Mouse (Mus musculus): Measurements from ENCODE around the gene 2210016F16Rik. TPM values are rescaled to one million over a fixed set of nuclear protein-coding genes. Genes with fewer than 3 reads are reported as not detected.
"Not testable (repeated sequence)": the region's sequence is repeated elsewhere in the genome, so short reads cannot be mapped to it uniquely, and the experiment has no call there.

The 2210016F16Rik gene
- polyA plus RNA-seq, 2 experiments, result 15.7 to 30.1 TPM

DNA sequence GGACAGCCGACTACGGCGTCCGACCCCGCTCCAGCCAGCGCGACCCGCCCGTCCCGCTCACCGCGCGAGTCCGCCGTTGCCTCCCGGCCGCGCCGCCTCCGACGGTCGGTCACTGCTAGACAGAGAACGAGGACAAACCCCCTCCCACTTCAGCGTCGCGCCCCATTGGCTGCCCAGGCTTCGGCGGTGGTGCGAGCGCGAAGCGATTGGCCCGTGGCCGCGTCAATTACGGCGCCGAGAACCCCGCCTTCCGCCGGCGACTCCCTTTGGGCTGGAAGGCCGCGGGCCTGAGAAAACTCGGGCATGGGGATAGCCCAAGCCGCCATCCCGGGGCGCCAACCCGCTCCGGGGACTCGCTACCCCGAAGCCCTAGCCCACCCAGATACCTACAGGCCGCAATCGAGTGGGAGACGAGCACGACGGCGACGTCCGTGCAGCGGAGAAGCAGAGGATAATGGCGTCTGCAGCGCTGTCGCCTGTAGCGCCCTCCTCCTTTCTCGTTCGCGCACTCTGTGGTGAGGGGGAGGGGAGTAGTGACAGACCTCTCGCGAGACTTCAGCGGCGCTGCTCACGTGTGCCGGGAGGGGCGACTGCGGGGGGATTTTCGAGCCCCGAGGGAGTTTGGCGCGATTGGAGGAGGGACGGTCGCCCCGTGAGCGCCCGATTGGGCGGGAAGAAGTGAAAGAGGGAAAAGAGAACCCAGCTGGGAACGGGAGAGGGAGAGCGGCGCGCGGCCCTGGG lies 17.1 kb upstream of the 2210016F16Rik start, which contains the start of gene Rmi1:
TSS of gene Rmi1 (plus strand) at position 246 of the 741 bp plus-strand sequence.
- H3K27ac ChIP-seq (replicated peaks; ENCODE audit: low read depth, low read length), result peak within 1 kb of the TSS; percentile 99
- peak within 1 kb of the TSS; percentile 82 for H3K4me2 ChIP-seq (replicated peaks; ENCODE audit: low read depth, low read length, severe bottlenecking)
- ATAC-seq (ENCODE audit: low FRiP score, low read depth) (peak; percentile 94), DNase-seq (ENCODE audit: low spot score) (peak; percentile 96)
- WGBS, result under 1% methylated on average over 61 of the region's 91 CpGs
- H3K4me3 ChIP-seq (replicated peaks; ENCODE audit: low read length), result peak within 1 kb of the TSS; percentile 100
- peak; percentile 94; the same call in 1 of the 2 replicates for TF ChIP-seq POLR2A (IDR thresholded peaks at IDR 0.05; ENCODE audit: borderline replicate concordance, extremely low read depth, insufficient read depth, insufficient read length)
- peak within 1 kb of the TSS; percentile 100 for H3K9ac ChIP-seq (ENCODE audit: low read depth, low read length, severe bottlenecking)
- H3K9me3 ChIP-seq (ENCODE audit: control insufficient read depth, low read length), result no peaks in the 10 kb centered on the region
- H3K4me1 ChIP-seq (ENCODE audit: control insufficient read depth, insufficient read depth, low read length), result no peaks in the 10 kb centered on the region
- H3K36me3 ChIP-seq (ENCODE audit: control insufficient read depth, insufficient read depth, low read length), result peaks cover 28% of the 10 kb centered on the region
- no peaks in the 10 kb centered on the region for H3K27me3 ChIP-seq (ENCODE audit: control insufficient read depth, insufficient read depth, low read length)

GRCm38 (mm10) chr13:58401135-58402002 lies 16.3 kb upstream of the 2210016F16Rik start:
- TF ChIP-seq POLR2A (IDR thresholded peaks at IDR 0.05; ENCODE audit: borderline replicate concordance, extremely low read depth, insufficient read depth, insufficient read length), result no peak
- no peaks in the 10 kb centered on the region for H3K4me1 ChIP-seq (ENCODE audit: control insufficient read depth, insufficient read depth, low read length)
- DNase-seq (ENCODE audit: low spot score), result peak; percentile 71
- H3K9ac ChIP-seq (ENCODE audit: low read depth, low read length, severe bottlenecking), result peak overlapping the region; percentile 100
- no peaks in the 10 kb centered on the region for H3K27me3 ChIP-seq (ENCODE audit: control insufficient read depth, insufficient read depth, low read length)
- peak overlapping the region; percentile 82 for H3K4me2 ChIP-seq (replicated peaks; ENCODE audit: low read depth, low read length, severe bottlenecking)
- peaks cover 31% of the 10 kb centered on the region for H3K36me3 ChIP-seq (ENCODE audit: control insufficient read depth, insufficient read depth, low read length)
- ATAC-seq (ENCODE audit: low FRiP score, low read depth), result peak; percentile 23
- H3K4me3 ChIP-seq (replicated peaks; ENCODE audit: low read length), result peak overlapping the region; percentile 100
- WGBS, result 1% methylated on average over 37 of the region's 100 CpGs
- peak overlapping the region; percentile 99 for H3K27ac ChIP-seq (replicated peaks; ENCODE audit: low read depth, low read length)
- H3K9me3 ChIP-seq (ENCODE audit: control insufficient read depth, low read length), result no peaks in the 10 kb centered on the region

DNA sequence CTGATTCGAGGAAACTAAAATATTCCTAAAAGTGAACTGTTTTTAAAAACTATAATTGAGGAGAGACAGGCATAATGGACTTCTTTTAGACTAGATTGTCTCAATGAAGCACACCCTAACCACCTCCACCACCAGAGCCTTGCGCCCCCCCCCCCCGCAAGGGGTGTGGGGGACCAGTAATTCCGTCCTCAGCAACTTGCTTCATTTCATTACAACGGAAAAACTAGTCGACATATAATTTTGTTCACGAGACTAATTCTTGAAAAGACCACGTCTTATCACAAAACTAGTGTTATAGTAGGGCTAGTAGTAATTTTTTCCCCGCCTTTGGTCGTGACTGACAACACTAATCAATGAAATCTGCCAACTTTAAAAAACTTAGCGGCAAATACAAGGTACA lies 15.6 kb upstream of the 2210016F16Rik start:
- H3K9me3 ChIP-seq (ENCODE audit: control insufficient read depth, low read length), result no peaks in the 10 kb centered on the region
- H3K27ac ChIP-seq (replicated peaks; ENCODE audit: low read depth, low read length), result no peak overlapping the region
- ATAC-seq (ENCODE audit: low FRiP score, low read depth) (no peak), DNase-seq (ENCODE audit: low spot score) (no peak)
- peaks cover 35% of the 10 kb centered on the region for H3K36me3 ChIP-seq (ENCODE audit: control insufficient read depth, insufficient read depth, low read length)
- H3K4me2 ChIP-seq (replicated peaks; ENCODE audit: low read depth, low read length, severe bottlenecking), result peak overlapping the region; percentile 82
- WGBS, result under 1% methylated on average over 11 of the region's 11 CpGs
- peak overlapping the region; percentile 100 for H3K9ac ChIP-seq (ENCODE audit: low read depth, low read length, severe bottlenecking)
- H3K4me3 ChIP-seq (replicated peaks; ENCODE audit: low read length), result peak overlapping the region; percentile 100
- TF ChIP-seq POLR2A (IDR thresholded peaks at IDR 0.05; ENCODE audit: borderline replicate concordance, extremely low read depth, insufficient read depth, insufficient read length), result no peak
- H3K27me3 ChIP-seq (ENCODE audit: control insufficient read depth, insufficient read depth, low read length), result no peaks in the 10 kb centered on the region
- H3K4me1 ChIP-seq (ENCODE audit: control insufficient read depth, insufficient read depth, low read length), result no peaks in the 10 kb centered on the region

DNA sequence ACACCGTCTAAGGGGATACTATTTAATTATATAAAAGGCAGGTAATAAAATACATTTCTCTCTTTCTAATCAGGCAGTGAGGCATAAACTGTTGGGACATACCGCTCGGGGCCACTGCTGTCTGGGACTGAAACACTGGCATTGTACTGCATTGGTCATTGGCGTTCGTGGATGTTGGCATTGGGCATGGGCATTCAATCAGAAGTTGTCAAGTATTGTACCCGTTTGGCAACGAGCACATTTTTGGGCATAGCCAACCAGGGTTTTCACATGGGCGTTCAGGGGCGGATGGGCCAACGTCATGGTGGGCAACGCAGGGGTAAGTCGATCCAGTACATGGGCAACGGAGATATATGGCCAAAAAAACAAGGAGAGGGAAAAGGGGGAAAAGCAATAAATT lies 12.6 kb upstream of the 2210016F16Rik start:
- ATAC-seq (ENCODE audit: low FRiP score, low read depth), result no peak
- no peak for DNase-seq (ENCODE audit: low spot score)
- H3K36me3 ChIP-seq (ENCODE audit: control insufficient read depth, insufficient read depth, low read length), result peaks cover 63% of the 10 kb centered on the region
- no peak overlapping the region for H3K4me3 ChIP-seq (replicated peaks; ENCODE audit: low read length)
- no peak overlapping the region for H3K27ac ChIP-seq (replicated peaks; ENCODE audit: low read depth, low read length)
- no peak overlapping the region for H3K9ac ChIP-seq (ENCODE audit: low read depth, low read length, severe bottlenecking)
- TF ChIP-seq POLR2A (IDR thresholded peaks at IDR 0.05; ENCODE audit: borderline replicate concordance, extremely low read depth, insufficient read depth, insufficient read length), result no peak
- H3K27me3 ChIP-seq (ENCODE audit: control insufficient read depth, insufficient read depth, low read length), result no peaks in the 10 kb centered on the region
- no peaks in the 10 kb centered on the region for H3K9me3 ChIP-seq (ENCODE audit: control insufficient read depth, low read length)
- 91% methylated on average over 13 of the region's 13 CpGs for WGBS
- H3K4me2 ChIP-seq (replicated peaks; ENCODE audit: low read depth, low read length, severe bottlenecking), result no peak overlapping the region
- no peaks in the 10 kb centered on the region for H3K4me1 ChIP-seq (ENCODE audit: control insufficient read depth, insufficient read depth, low read length)

- H3K4me1 ChIP-seq (ENCODE audit: control insufficient read depth, insufficient read depth, low read length); H3K27me3 ChIP-seq (ENCODE audit: control insufficient read depth, insufficient read depth, low read length); ATAC-seq (ENCODE audit: low FRiP score, low read depth); H3K4me3 ChIP-seq (replicated peaks; ENCODE audit: low read length); H3K4me2 ChIP-seq (replicated peaks; ENCODE audit: low read depth, low read length, severe bottlenecking); H3K27ac ChIP-seq (replicated peaks; ENCODE audit: low read depth, low read length); H3K9me3 ChIP-seq (ENCODE audit: control insufficient read depth, low read length); H3K9ac ChIP-seq (ENCODE audit: low read depth, low read length, severe bottlenecking); DNase-seq (ENCODE audit: low spot score): not testable (repeated sequence)
- H3K36me3 ChIP-seq (ENCODE audit: control insufficient read depth, insufficient read depth, low read length), result peaks cover 83% of the 10 kb centered on the region
- WGBS, result 83% methylated on average over 11 of the region's 11 CpGs
Measured at GRCm38 (mm10) chr13:58394392-58394791, 9.4 kb upstream of the 2210016F16Rik start.

All from limb, embryonic 14.5 days (tissue).